Mouse (Mus musculus) liver, postnatal 0 days (tissue): ENCODE measurements around the gene Lekr1. TPM values are rescaled to one million over a fixed set of nuclear protein-coding genes. Genes with fewer than 3 reads are reported as not detected.

Experiments
- ATAC-seq: fragments of 200-750 bp; cut with Nextera tagmentation; 2 replicates; pipeline ENCODE4 v1.8.0; 2017; ENCODE audit warnings: mild to moderate bottlenecking, moderate library complexity
- DNase-seq: peaks from one replicate; pipeline ENCODE4 v3.0.0-alpha.2; 2016
- H3K27ac ChIP-seq: fragments of 300-500 bp; sonication (generic); 2 replicates; pipeline ENCODE4 v1.5.1; 2014; ENCODE audit warnings: antibody characterized with exemption, moderate library complexity, mild to moderate bottlenecking, low read depth
- H3K27me3 ChIP-seq: fragments of 300-500 bp; sonication (generic); 2 replicates; pipeline ENCODE4 v1.6.1; 2014; ENCODE audit warnings: low read length, control low read depth, mixed read lengths; ENCODE audit not compliant: insufficient read depth
- H3K36me3 ChIP-seq: fragments of 300-500 bp; sonication (generic); replicated peaks from 2 replicates; pipeline ENCODE4 v1.6.1; 2014; ENCODE audit warnings: mild to moderate bottlenecking, control low read depth, low read length, moderate library complexity, mixed read lengths; ENCODE audit not compliant: insufficient read depth
- H3K4me1 ChIP-seq: fragments of 300-500 bp; sonication (generic); 2 replicates; pipeline ENCODE4 v1.6.1; 2014; ENCODE audit warnings: antibody characterized with exemption, mild to moderate bottlenecking, control low read depth; ENCODE audit not compliant: insufficient read depth
- H3K4me2 ChIP-seq: fragments of 300-500 bp; sonication (generic); 2 replicates; pipeline ENCODE4 v1.6.1; 2014; ENCODE audit warnings: low read depth, mild to moderate bottlenecking, low read length, moderate library complexity, mixed read lengths
- H3K4me3 ChIP-seq: fragments of 300-500 bp; sonication (generic); 2 replicates; pipeline ENCODE4 v1.5.1; 2014; ENCODE audit warnings: low read depth, low read length
- H3K9ac ChIP-seq: fragments of 300-500 bp; sonication (generic); replicated peaks from 2 replicates; pipeline ENCODE4 v1.6.1; 2014; ENCODE audit warnings: mild to moderate bottlenecking, moderate library complexity
- H3K9me3 ChIP-seq: fragments of 300-500 bp; sonication (generic); 2 replicates; pipeline ENCODE4 v1.6.1; 2016; ENCODE audit warnings: mild to moderate bottlenecking, control low read depth, low read length, mixed read lengths
- CTCF ChIP-seq: sonication (generic); IDR thresholded peaks from 2 replicates; pipeline ENCODE4 v1.5.1; 2016; ENCODE audit warnings: antibody characterized with exemption, low read depth
- WGBS: fragments of 180-500 bp; shearing (Covaris S2); extraction: QIAGEN DNeasy Blood & Tissue Kit; methylation state at CpG from one replicate; pipeline ENCODE4 v1.1.7; 2014; ENCODE audit not compliant: insufficient replicate concordance; 5-methylcytosine and 5-hydroxymethylcytosine counted together
- microRNA-seq: library from miRNA; unstranded; fragments of <30 nt; microRNA quantifications from one replicate; pipeline ENCODE4, GENCODE M21; 2016
- polyA plus RNA-seq: library from polyadenylated mRNA; unstranded; fragments of >200 nt; fragmentation: Nextera tagmentation; extraction: Ambion mirVana; gene quantifications from 2 replicates; pipeline ENCODE4 v1.2.1, GENCODE M21; 2015

The Lekr1 gene
- polyA plus RNA-seq, 1 experiment from 2014 or later, result 1.0 TPM

- H3K9ac ChIP-seq, result no peak overlapping the region
- no peaks in the 10 kb centered on the region for H3K36me3 ChIP-seq
- DNase-seq (no peak), ATAC-seq (no peak)
- 42% methylated on average over 13 of the region's 13 CpGs for WGBS
- H3K4me2 ChIP-seq, result no peak overlapping the region
- no peak overlapping the region for H3K4me3 ChIP-seq
- H3K4me1 ChIP-seq, result no peaks in the 10 kb centered on the region
- H3K27me3 ChIP-seq, result no peaks in the 10 kb centered on the region
- no peaks in the 10 kb centered on the region for H3K9me3 ChIP-seq
- H3K27ac ChIP-seq, result no peak overlapping the region
- no peak for TF ChIP-seq CTCF
Observed at GRCm38 (mm10) chr3:65873093-65873830, 207.2 kb downstream of the Lekr1 start.

Small RNA genes lying within 50 kb of the gene (microRNA-seq; reads per million reads assigned to microRNA genes)
- gene Mir8120, result not detected

Other genes starting within 250 kb of the Lekr1 start
- 7.4 and 7.5 TPM in 2 replicates for gene Tiparp, start 137.8 kb upstream of the Lekr1 start, polyA plus RNA-seq